Mouse (Mus musculus) intestine, embryonic 14.5 days (tissue): Measurements from ENCODE around the gene Nudt8. TPM values are rescaled to one million over a fixed set of nuclear protein-coding genes. Genes with fewer than 3 reads are reported as not detected.
A peak's percentile ranks its signal among the peaks of the same experiment; 100 is the strongest.
"Not testable (repeated sequence)": the region's sequence is repeated elsewhere in the genome, so short reads cannot be mapped to it uniquely, and the experiment has no call there.

Experiments
- ATAC-seq: fragments of 200-750 bp; cut with Nextera tagmentation; replicated peaks from 2 replicates; pipeline ENCODE4 v1.8.0; 2017; ENCODE audit warnings: low read depth, moderate number of reproducible peaks, moderate TSS enrichment, moderate library complexity; ENCODE audit not compliant: low FRiP score, low TSS enrichment
- DNase-seq: peaks from one replicate; pipeline ENCODE4 v3.0.0-alpha.2; 2018; ENCODE audit warnings: low spot score
- H3K27ac ChIP-seq: fragments of 300-500 bp; sonication (generic); 2 replicates; pipeline ENCODE4 v1.5.1; 2014; ENCODE audit warnings: low read depth, mild to moderate bottlenecking, control low read depth
- H3K27me3 ChIP-seq: fragments of 300-500 bp; sonication (generic); replicated peaks from 2 replicates; pipeline ENCODE4 v1.6.1; 2014; ENCODE audit warnings: low read length, control low read depth; ENCODE audit not compliant: control insufficient read depth, insufficient read depth
- H3K36me3 ChIP-seq: fragments of 300-500 bp; sonication (generic); 2 replicates; pipeline ENCODE4 v1.6.1; 2014; ENCODE audit warnings: low read length, control low read depth; ENCODE audit not compliant: control insufficient read depth, insufficient read depth
- H3K4me1 ChIP-seq: fragments of 300-500 bp; sonication (generic); replicated peaks from 2 replicates; pipeline ENCODE4 v1.6.1; 2014; ENCODE audit warnings: low read length, control low read depth, mixed read lengths; ENCODE audit not compliant: control insufficient read depth, insufficient read depth
- H3K4me2 ChIP-seq: fragments of 300-500 bp; sonication (generic); 2 replicates; pipeline ENCODE4 v1.6.1; 2014; ENCODE audit warnings: low read length
- H3K4me3 ChIP-seq: fragments of 300-500 bp; sonication (generic); 2 replicates; pipeline ENCODE4 v1.5.1; 2014; ENCODE audit warnings: low read depth, low read length, control low read depth, mixed read lengths
- H3K9ac ChIP-seq: fragments of 300-500 bp; sonication (generic); 2 replicates; pipeline ENCODE4 v1.6.1; 2014; ENCODE audit warnings: mild to moderate bottlenecking, low read length
- H3K9me3 ChIP-seq: fragments of 300-500 bp; sonication (generic); 2 replicates; pipeline ENCODE4 v1.6.1; 2016; ENCODE audit warnings: low read length, control low read depth; ENCODE audit not compliant: control insufficient read depth
- whole genome bisulfite sequencing: fragments of 180-500 bp; shearing (Covaris S2); extraction: QIAGEN DNeasy Blood & Tissue Kit; methylation state at CpG from one replicate; pipeline ENCODE4 v1.1.7; 2014; 5-methylcytosine and 5-hydroxymethylcytosine counted together
- polyA plus RNA-seq: library from polyadenylated mRNA; unstranded; fragments of >200 nt; fragmentation: Nextera tagmentation; extraction: Ambion mirVana; gene quantifications from 2 replicates; pipeline ENCODE4 v1.2.1, GENCODE M21; 2014

Gene Nudt8
- polyA plus RNA-seq, 1 experiment from 2014 or later, result 42.7 TPM

GRCm38 (mm10) chr19:4044109-4044508, 43.7 kb downstream of the Nudt8 start:
- not testable (repeated sequence) for H3K9ac ChIP-seq, DNase-seq, ATAC-seq, H3K27me3 ChIP-seq, H3K4me2 ChIP-seq, H3K4me3 ChIP-seq, H3K36me3 ChIP-seq, H3K4me1 ChIP-seq, H3K27ac ChIP-seq, H3K9me3 ChIP-seq
- 91% methylated on average over 5 of the region's 5 CpGs for WGBS

- Histone ChIP-seq H3K9ac (no peak within 1 kb of the TSS), H3K27me3 (no peaks in the 10 kb centered on the region), H3K36me3 (no peaks in the 10 kb centered on the region), H3K9me3 (no peaks in the 10 kb centered on the region), H3K4me1 (peaks cover 6% of the 10 kb centered on the region; the same call in 1 of the 2 replicates), H3K4me3 (no peak within 1 kb of the TSS), H3K27ac (peak within 1 kb of the TSS; percentile 78), H3K4me2 (peak within 1 kb of the TSS; percentile 32; the same call in 1 of the 2 replicates)
- WGBS, result 33% methylated on average over 16 of the region's 16 CpGs
- DNase-seq, result peak; percentile 81
- ATAC-seq, result peak; percentile 49; the same call in 1 of the 2 replicates
These were observed 45.8 kb downstream of the Nudt8 start, which contains the start of gene Gstp2 for GRCm38 (mm10) chr19:4045966-4046865. TSS of gene Gstp2 (minus strand) at chr19:4046023.

- DNase-seq (peak; percentile 72), ATAC-seq (peak; percentile 66)
- Histone ChIP-seq H3K36me3 (no peaks in the 10 kb centered on the region), H3K9ac (no peak overlapping the region), H3K4me1 (peaks cover 6% of the 10 kb centered on the region; the same call in 1 of the 2 replicates), H3K4me3 (0 out of 2 replicates have a peak overlapping the region, but pooled peaks have one; percentile 2), H3K27ac (peak overlapping the region; percentile 78), H3K27me3 (no peaks in the 10 kb centered on the region), H3K4me2 (peak overlapping the region; percentile 23; the same call in 1 of the 2 replicates), H3K9me3 (no peaks in the 10 kb centered on the region)
- WGBS, result 69% methylated on average over 8 of the region's 8 CpGs
These were observed 46.5 kb downstream of the Nudt8 start for GRCm38 (mm10) chr19:4046866-4047254.

DNA sequence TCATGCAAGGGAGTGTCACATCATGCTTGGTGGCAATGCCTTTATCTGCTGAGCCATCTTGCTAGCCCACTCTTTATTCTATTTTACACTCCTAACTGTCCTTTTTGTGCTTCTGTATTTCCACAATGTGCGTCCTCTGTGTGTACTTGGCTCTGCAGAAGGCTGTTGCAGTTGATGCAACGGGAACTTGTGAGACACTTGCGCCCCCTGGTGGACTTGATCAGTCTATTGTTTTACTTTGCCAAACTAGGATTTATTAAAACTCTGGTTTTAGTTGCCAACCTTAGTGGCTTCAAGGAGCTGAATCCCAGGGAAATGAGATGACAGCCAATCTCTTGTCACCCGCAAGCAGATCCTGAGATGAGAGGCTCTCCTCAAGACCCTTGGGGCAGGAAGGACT, 47.5 kb downstream of the Nudt8 start:
- no peak for ATAC-seq
- Histone ChIP-seq H3K9ac (no peak overlapping the region), H3K27ac (0 out of 2 replicates have a peak overlapping the region, but pooled peaks have one; percentile 78), H3K4me2 (no peak overlapping the region), H3K27me3 (no peaks in the 10 kb centered on the region), H3K36me3 (no peaks in the 10 kb centered on the region), H3K9me3 (no peaks in the 10 kb centered on the region), H3K4me1 (peaks cover 6% of the 10 kb centered on the region; the same call in 1 of the 2 replicates), H3K4me3 (no peak overlapping the region)
- 26% methylated on average over 4 of the region's 4 CpGs for WGBS
- DNase-seq, result peak; percentile 87

DNA sequence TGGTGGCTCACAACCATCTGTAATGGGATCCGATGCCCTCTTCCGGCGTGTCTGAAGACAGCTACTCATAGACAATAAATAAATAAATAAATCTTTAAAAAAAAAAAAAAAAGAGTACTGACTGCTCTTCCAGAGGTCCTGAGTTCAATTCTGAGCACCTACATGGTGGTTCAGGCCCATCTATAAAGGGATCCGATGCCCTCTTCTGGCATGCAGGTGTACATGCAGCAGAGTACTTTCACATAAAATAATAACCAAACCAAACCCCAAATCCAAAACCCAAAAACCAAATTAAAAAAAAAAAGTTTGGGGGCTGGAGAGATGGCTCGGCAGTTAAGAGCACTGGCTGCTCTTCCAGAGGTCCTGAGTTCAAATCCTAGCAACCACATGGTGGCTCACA, 48.7 kb downstream of the Nudt8 start:
- not testable (repeated sequence) for H3K27me3 ChIP-seq, H3K4me1 ChIP-seq, H3K4me2 ChIP-seq, H3K4me3 ChIP-seq, H3K36me3 ChIP-seq, ATAC-seq, H3K9ac ChIP-seq, H3K27ac ChIP-seq, H3K9me3 ChIP-seq, DNase-seq
- 82% methylated on average over 5 of the region's 5 CpGs for WGBS

DNA sequence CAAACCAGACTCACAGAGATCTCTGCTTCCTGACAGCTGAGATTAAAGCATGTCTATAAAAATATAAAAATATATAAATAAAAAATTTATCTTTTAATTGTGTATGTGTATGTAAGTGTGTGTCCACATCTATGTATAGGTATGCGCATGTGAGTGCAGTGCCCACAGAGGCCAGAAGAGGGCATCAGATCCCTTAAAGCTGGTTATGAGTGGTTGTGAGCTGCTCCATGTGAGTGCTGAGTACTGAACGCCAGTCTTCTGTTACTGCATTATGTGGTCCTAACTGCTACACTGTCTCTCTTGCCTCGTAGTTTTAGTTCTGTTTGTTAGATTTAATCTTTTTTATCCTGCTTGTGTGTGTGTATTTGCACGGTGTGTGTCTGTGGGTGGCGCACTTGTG, 50.6 kb downstream of the Nudt8 start:
- 94% methylated on average over 5 of the region's 5 CpGs for WGBS
- Histone ChIP-seq H3K36me3 (no peaks in the 10 kb centered on the region), H3K4me2 (no peak overlapping the region), H3K4me3 (no peak overlapping the region), H3K27ac (no peak overlapping the region), H3K4me1 (0 out of 2 replicates have a peak, but pooled peaks cover 2% of the 10 kb centered on the region), H3K9ac (no peak overlapping the region), H3K27me3 (no peaks in the 10 kb centered on the region), H3K9me3 (no peaks in the 10 kb centered on the region)
- ATAC-seq (no peak), DNase-seq (no peak)

Other genes with a start within 250 kb of the Nudt8 start
- gene Kmt5b, start 233.2 kb upstream of the Nudt8 start, polyA plus RNA-seq, result 29.6 and 29.9 TPM in 2 replicates
- 48.8 and 54.0 TPM in 2 replicates for gene Chka, start 148.8 kb upstream of the Nudt8 start, polyA plus RNA-seq
- 34.8 and 40.5 TPM in 2 replicates for gene Tcirg1, start 93.4 kb upstream of the Nudt8 start, polyA plus RNA-seq
- gene Ndufs8, start 87.8 kb upstream of the Nudt8 start, polyA plus RNA-seq, result 374 and 390 TPM in 2 replicates
- 1.9 and 2.3 TPM in 2 replicates for gene Aldh3b1, start 70.8 kb upstream of the Nudt8 start, polyA plus RNA-seq
- gene Unc93b1, start 65.4 kb upstream of the Nudt8 start, polyA plus RNA-seq, result 14.4 and 16.0 TPM in 2 replicates
- gene Aldh3b3, start 41.9 kb upstream of the Nudt8 start, polyA plus RNA-seq, result not detected in 2 replicates
- 0.99 and 1.0 TPM in 2 replicates for gene Aldh3b2, start 28.3 kb upstream of the Nudt8 start, polyA plus RNA-seq
- gene Acy3, start 14.0 kb upstream of the Nudt8 start, polyA plus RNA-seq, result 13.0 and 13.5 TPM in 2 replicates
- gene Tbx10, start 7.8 kb upstream of the Nudt8 start, polyA plus RNA-seq, result 0.13 and 0.16 TPM in 2 replicates
- gene Gm49405, start within 50 bp of the Nudt8 start, polyA plus RNA-seq, result 2.4 and 2.9 TPM in 2 replicates
- 3.6 and 3.9 TPM in 2 replicates for gene Doc2g, start 2.7 kb downstream of the Nudt8 start, polyA plus RNA-seq
- gene Ndufv1, start 12.2 kb downstream of the Nudt8 start, polyA plus RNA-seq, result 247 and 248 TPM in 2 replicates
- gene Gstp1, start 37.4 kb downstream of the Nudt8 start, polyA plus RNA-seq, result 746 and 810 TPM in 2 replicates
- 7.8 and 8.8 TPM in 2 replicates for gene Gstp2, start 45.4 kb downstream of the Nudt8 start, polyA plus RNA-seq
- gene Gstp3, start 59.0 kb downstream of the Nudt8 start, polyA plus RNA-seq, result 1.0 and 1.3 TPM in 2 replicates
- 0.57 TPM in 1 of 2 replicates, not detected in the other for gene Cabp2, start 81.0 kb downstream of the Nudt8 start, polyA plus RNA-seq
- 87.4 and 103 TPM in 2 replicates for gene Cdk2ap2, start 96.6 kb downstream of the Nudt8 start, polyA plus RNA-seq
- 13.3 and 14.3 TPM in 2 replicates for gene Pitpnm1, start 99.4 kb downstream of the Nudt8 start, polyA plus RNA-seq
- gene Aip, start 125.3 kb downstream of the Nudt8 start, polyA plus RNA-seq, result 89.7 and 96.0 TPM in 2 replicates
- gene Gpr152, start 139.2 kb downstream of the Nudt8 start, polyA plus RNA-seq, result not detected in 2 replicates
- 0.08 TPM in 1 of 2 replicates, not detected in the other for gene Cabp4, start 143.5 kb downstream of the Nudt8 start, polyA plus RNA-seq
- 174 and 189 TPM in 2 replicates for gene Coro1b, start 148.0 kb downstream of the Nudt8 start, polyA plus RNA-seq
- 3.1 and 3.3 TPM in 2 replicates for gene Ptprcap, start 153.0 kb downstream of the Nudt8 start, polyA plus RNA-seq
- 37.4 and 40.6 TPM in 2 replicates for gene Rps6kb2, start 162.8 kb downstream of the Nudt8 start, polyA plus RNA-seq
- gene Carns1, start 174.9 kb downstream of the Nudt8 start, polyA plus RNA-seq, result 2.3 and 3.1 TPM in 2 replicates
- 3.9 and 4.4 TPM in 2 replicates for gene Tbc1d10c, start 190.7 kb downstream of the Nudt8 start, polyA plus RNA-seq
- 837 and 863 TPM in 2 replicates for gene Ppp1ca, start 191.5 kb downstream of the Nudt8 start, polyA plus RNA-seq
- 33.2 and 38.3 TPM in 2 replicates for gene Rad9a, start 201.1 kb downstream of the Nudt8 start, polyA plus RNA-seq
- gene Clcf1, start 213.7 kb downstream of the Nudt8 start, polyA plus RNA-seq, result 6.9 and 7.5 TPM in 2 replicates
- gene AC109138.7, start 213.8 kb downstream of the Nudt8 start, polyA plus RNA-seq, result not detected in 2 replicates
- 30.8 and 30.9 TPM in 2 replicates for gene Pold4, start 231.3 kb downstream of the Nudt8 start, polyA plus RNA-seq